Mouse (Mus musculus): Measurements from ENCODE around the gene 4932438A13Rik.

GRCm38 (mm10) chr3:37073211-37073610, 210.3 kb downstream of the 4932438A13Rik start:
- TF ChIP-seq CTCF (IDR thresholded peaks at IDR 0.05) (peak; percentile 66), POLR2A (IDR thresholded peaks at IDR 0.05; ENCODE audit: insufficient read depth, low read depth, low read length) (no peak), EP300 (IDR thresholded peaks at IDR 0.05; ENCODE audit: insufficient read depth, low read depth, low read length) (0 out of 2 replicates have a peak, but pooled peaks have one; percentile 40)
